Mouse (Mus musculus): ENCODE data around the gene Grb7. TPM values are rescaled to one million over a fixed set of nuclear protein-coding genes. Genes with fewer than 3 reads are reported as not detected.
A peak's percentile ranks its signal among the peaks of the same experiment; 100 is the strongest.

Gene Grb7
- 1.2 and 2.1 TPM in 2 replicates for total RNA-seq (2014; rRNA removed)
- polyA plus RNA-seq (2015; fragmentation: Nextera tagmentation; extraction: Ambion mirVana) = 0.88 and 1.3 TPM in 2 replicates

DNA sequence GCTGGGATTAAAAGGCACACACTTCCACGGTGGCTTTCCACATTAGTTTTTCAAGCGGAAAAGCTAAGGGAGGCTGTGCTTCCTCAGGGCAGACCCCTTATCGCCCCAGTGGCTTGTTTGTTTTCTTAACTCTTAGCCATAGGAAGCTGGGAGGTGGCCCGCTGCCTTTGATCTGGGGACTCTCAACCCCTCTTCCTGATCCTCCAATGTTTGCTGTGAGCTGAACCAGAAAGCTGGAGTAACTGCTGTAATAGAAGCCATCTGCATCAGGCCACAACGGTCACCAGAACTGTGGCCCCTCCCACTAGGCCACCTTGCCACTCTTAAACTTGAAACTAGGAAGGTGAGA lies at the start of gene Grb7:
Gene Grb7 (plus strand): TSS at position 182 of the 349 bp plus-strand sequence.
- Histone ChIP-seq H3K27ac (ENCODE audit: low read depth, low read length) (no peak within 1 kb of the TSS), H3K9ac (no peak within 1 kb of the TSS), H3K4me3 (ENCODE audit: low read depth, low read length) (peak within 1 kb of the TSS; percentile 0; the same call in 1 of the 2 replicates), H3K4me2 (ENCODE audit: low read depth) (peak within 1 kb of the TSS; percentile 1; the same call in 1 of the 2 replicates), H3K4me1 (ENCODE audit: insufficient read depth) (no peaks in the 10 kb centered on the region), H3K36me3 (ENCODE audit: insufficient read depth) (no peaks in the 10 kb centered on the region), H3K9me3 (ENCODE audit: low read length) (no peaks in the 10 kb centered on the region), H3K27me3 (ENCODE audit: insufficient read depth, low read length) (peaks cover 19% of the 10 kb centered on the region)
- ATAC-seq (no peak), DNase-seq (no peak)
- 19% methylated on average over 5 of the region's 5 CpGs for WGBS
- TF ChIP-seq CTCF (IDR thresholded peaks at IDR 0.05; ENCODE audit: low read depth) = no peak

GRCm38 (mm10) chr11:98397946-98398345 lies 48.2 kb upstream of the Grb7 start:
- Histone ChIP-seq H3K4me3 (ENCODE audit: low read depth, low read length) (no peak overlapping the region), H3K9me3 (ENCODE audit: low read length) (no peaks in the 10 kb centered on the region), H3K9ac (no peak overlapping the region), H3K27me3 (ENCODE audit: insufficient read depth, low read length) (no peaks in the 10 kb centered on the region), H3K27ac (ENCODE audit: low read depth, low read length) (no peak overlapping the region), H3K36me3 (ENCODE audit: insufficient read depth) (no peaks in the 10 kb centered on the region), H3K4me1 (ENCODE audit: insufficient read depth) (peaks cover 11% of the 10 kb centered on the region), H3K4me2 (ENCODE audit: low read depth) (no peak overlapping the region)
- TF ChIP-seq CTCF (IDR thresholded peaks at IDR 0.05; ENCODE audit: low read depth) = no peak
- ATAC-seq (no peak), DNase-seq (no peak)
- WGBS = 94% methylated on average over 7 of the region's 7 CpGs

- no peak for TF ChIP-seq CTCF (IDR thresholded peaks at IDR 0.05; ENCODE audit: low read depth)
- no peaks in the 10 kb centered on the region for H3K36me3 ChIP-seq (ENCODE audit: insufficient read depth)
- no peaks in the 10 kb centered on the region for H3K9me3 ChIP-seq (ENCODE audit: low read length)
- H3K4me2 ChIP-seq (ENCODE audit: low read depth) = peak within 1 kb of the TSS; percentile 72
- peak; percentile 96 for ATAC-seq
- H3K27me3 ChIP-seq (ENCODE audit: insufficient read depth, low read length) = no peaks in the 10 kb centered on the region
- DNase-seq = peak; percentile 95
- peak within 1 kb of the TSS; percentile 78 for H3K9ac ChIP-seq
- H3K4me1 ChIP-seq (ENCODE audit: insufficient read depth) = peaks cover 11% of the 10 kb centered on the region
- peak within 1 kb of the TSS; percentile 94 for H3K27ac ChIP-seq (ENCODE audit: low read depth, low read length)
- H3K4me3 ChIP-seq (ENCODE audit: low read depth, low read length) = peak within 1 kb of the TSS; percentile 61
- 2% methylated on average over 40 of the region's 40 CpGs for WGBS
Measured at GRCm38 (mm10) chr11:98400161-98400726, 46.0 kb upstream of the Grb7 start, which contains the start of gene Pgap3. Gene Pgap3, minus strand, starts transcription at chr11:98400490.

DNA sequence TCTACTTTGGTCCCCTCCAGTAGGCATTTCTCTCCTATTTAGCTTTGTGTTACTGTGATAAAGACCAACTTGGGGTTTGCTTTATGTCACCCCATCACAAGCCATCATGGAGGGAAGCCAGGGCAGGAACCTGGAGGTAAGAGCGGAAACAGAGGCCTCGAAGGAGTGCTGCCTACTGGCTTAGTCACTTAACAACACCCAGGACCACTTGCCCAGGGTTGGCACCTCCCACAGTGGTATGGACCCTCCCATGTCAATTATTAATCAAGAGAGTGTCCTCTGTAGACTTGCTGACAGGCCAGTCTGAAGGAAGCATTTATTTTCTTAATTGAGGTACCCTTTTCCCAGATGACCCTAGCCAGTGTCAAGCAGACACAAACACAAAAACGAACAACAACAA lies 45.4 kb upstream of the Grb7 start:
- no peaks in the 10 kb centered on the region for H3K27me3 ChIP-seq (ENCODE audit: insufficient read depth, low read length)
- no peak for TF ChIP-seq CTCF (IDR thresholded peaks at IDR 0.05; ENCODE audit: low read depth)
- DNase-seq = no peak
- H3K9me3 ChIP-seq (ENCODE audit: low read length) = no peaks in the 10 kb centered on the region
- peak overlapping the region; percentile 94 for H3K27ac ChIP-seq (ENCODE audit: low read depth, low read length)
- peak overlapping the region; percentile 61 for H3K4me3 ChIP-seq (ENCODE audit: low read depth, low read length)
- peaks cover 11% of the 10 kb centered on the region for H3K4me1 ChIP-seq (ENCODE audit: insufficient read depth)
- H3K4me2 ChIP-seq (ENCODE audit: low read depth) = peak overlapping the region; percentile 72
- WGBS = 59% methylated on average over 3 of the region's 3 CpGs
- peak overlapping the region; percentile 78 for H3K9ac ChIP-seq
- H3K36me3 ChIP-seq (ENCODE audit: insufficient read depth) = no peaks in the 10 kb centered on the region
- ATAC-seq = no peak

DNA sequence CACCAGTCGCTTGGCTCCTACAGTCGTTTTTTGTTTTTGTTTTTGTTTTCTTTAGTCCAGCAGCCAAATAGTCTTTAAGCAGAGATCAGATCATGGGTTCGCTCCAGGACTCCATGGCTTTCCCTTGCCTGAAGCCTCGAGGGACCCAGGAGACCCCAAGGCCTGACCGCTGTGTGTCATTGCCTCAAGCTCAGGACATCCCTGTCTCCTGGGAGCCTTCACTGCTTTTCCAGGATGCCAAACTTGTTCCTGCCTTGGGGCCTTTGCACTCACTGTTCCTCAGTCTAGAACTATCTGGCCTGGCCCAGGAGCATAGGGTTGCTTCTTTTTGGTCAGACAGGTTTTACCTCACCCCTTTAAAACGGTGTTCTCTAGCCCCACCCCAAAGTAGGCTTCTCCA lies 39.6 kb upstream of the Grb7 start:
- ATAC-seq = no peak
- H3K27ac ChIP-seq (ENCODE audit: low read depth, low read length) = no peak overlapping the region
- no peak overlapping the region for H3K9ac ChIP-seq
- H3K4me3 ChIP-seq (ENCODE audit: low read depth, low read length) = no peak overlapping the region
- 72% methylated on average over 6 of the region's 6 CpGs for WGBS
- H3K4me2 ChIP-seq (ENCODE audit: low read depth) = no peak overlapping the region
- H3K9me3 ChIP-seq (ENCODE audit: low read length) = no peaks in the 10 kb centered on the region
- peaks cover 13% of the 10 kb centered on the region for H3K27me3 ChIP-seq (ENCODE audit: insufficient read depth, low read length)
- no peaks in the 10 kb centered on the region for H3K36me3 ChIP-seq (ENCODE audit: insufficient read depth)
- H3K4me1 ChIP-seq (ENCODE audit: insufficient read depth) = no peaks in the 10 kb centered on the region
- TF ChIP-seq CTCF (IDR thresholded peaks at IDR 0.05; ENCODE audit: low read depth) = no peak
- DNase-seq = no peak

GRCm38 (mm10) chr11:98408872-98409271 lies 37.3 kb upstream of the Grb7 start:
- peaks cover 23% of the 10 kb centered on the region for H3K27me3 ChIP-seq (ENCODE audit: insufficient read depth, low read length)
- no peaks in the 10 kb centered on the region for H3K9me3 ChIP-seq (ENCODE audit: low read length)
- DNase-seq = no peak
- no peak overlapping the region for H3K4me3 ChIP-seq (ENCODE audit: low read depth, low read length)
- no peak overlapping the region for H3K9ac ChIP-seq
- no peaks in the 10 kb centered on the region for H3K4me1 ChIP-seq (ENCODE audit: insufficient read depth)
- H3K27ac ChIP-seq (ENCODE audit: low read depth, low read length) = no peak overlapping the region
- H3K4me2 ChIP-seq (ENCODE audit: low read depth) = no peak overlapping the region
- 54% methylated on average over 8 of the region's 8 CpGs for WGBS
- no peak for ATAC-seq
- no peaks in the 10 kb centered on the region for H3K36me3 ChIP-seq (ENCODE audit: insufficient read depth)
- TF ChIP-seq CTCF (IDR thresholded peaks at IDR 0.05; ENCODE audit: low read depth) = no peak

DNA sequence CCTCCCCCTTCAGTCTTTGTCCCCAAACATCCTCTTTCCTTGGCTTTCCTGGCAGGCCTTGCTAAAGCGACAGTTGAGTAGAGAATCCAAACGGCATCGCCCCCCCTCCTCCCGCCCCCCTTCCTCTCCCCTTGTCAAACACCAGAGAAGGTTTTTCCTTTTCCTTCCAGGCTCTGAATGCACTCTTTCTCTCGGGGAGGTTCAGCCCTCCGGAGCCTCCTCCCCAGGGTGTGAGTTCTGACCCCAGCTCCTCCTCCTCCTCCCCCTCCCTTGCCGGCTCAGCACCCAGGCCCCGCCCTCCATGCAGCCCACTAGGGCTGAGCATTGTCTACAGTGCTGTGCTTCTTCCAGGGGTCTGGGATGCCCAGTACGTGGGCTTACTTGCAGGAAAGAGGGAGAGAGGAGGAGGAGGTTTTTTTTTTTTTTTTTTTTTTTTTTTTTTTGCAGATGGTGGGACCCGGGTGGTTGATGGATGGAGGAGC lies 36.8 kb upstream of the Grb7 start:
- Histone ChIP-seq H3K4me1 (ENCODE audit: insufficient read depth) (no peaks in the 10 kb centered on the region), H3K9me3 (ENCODE audit: low read length) (no peaks in the 10 kb centered on the region), H3K27ac (ENCODE audit: low read depth, low read length) (no peak overlapping the region), H3K36me3 (ENCODE audit: insufficient read depth) (no peaks in the 10 kb centered on the region), H3K27me3 (ENCODE audit: insufficient read depth, low read length) (peaks cover 23% of the 10 kb centered on the region), H3K9ac (no peak overlapping the region), H3K4me3 (ENCODE audit: low read depth, low read length) (no peak overlapping the region), H3K4me2 (ENCODE audit: low read depth) (no peak overlapping the region)
- 0 out of 2 replicates have a peak, but pooled peaks have one; percentile 30 for ATAC-seq
- 2% methylated on average over 10 of the region's 10 CpGs for WGBS
- TF ChIP-seq CTCF (IDR thresholded peaks at IDR 0.05; ENCODE audit: low read depth) = no peak
- no peak for DNase-seq
